Mouse (Mus musculus) kidney, postnatal 0 days (tissue): ENCODE measurements around the gene Ltf. TPM values are rescaled to one million over a fixed set of nuclear protein-coding genes. Genes with fewer than 3 reads are reported as not detected.

Source experiments
- ATAC-seq: fragments of 200-750 bp; cut with Nextera tagmentation; replicated peaks from 2 replicates; pipeline ENCODE4 v1.8.0; 2017; ENCODE audit warnings: low read depth, moderate number of reproducible peaks, moderate TSS enrichment, moderate library complexity; ENCODE audit not compliant: low FRiP score
- DNase-seq: peaks from one replicate; pipeline ENCODE4 v3.0.0-alpha.2; 2016; ENCODE audit warnings: low spot score
- H3K27ac ChIP-seq: fragments of 300-500 bp; sonication (generic); 2 replicates; pipeline ENCODE4 v1.5.1; 2014; ENCODE audit warnings: mild to moderate bottlenecking
- H3K27me3 ChIP-seq: fragments of 300-500 bp; sonication (generic); 2 replicates; pipeline ENCODE4 v1.6.1; 2014; ENCODE audit warnings: low read length, mixed read lengths; ENCODE audit not compliant: insufficient read depth
- H3K36me3 ChIP-seq: fragments of 300-500 bp; sonication (generic); 2 replicates; pipeline ENCODE4 v1.6.1; 2014; ENCODE audit warnings: low read length, mixed read lengths; ENCODE audit not compliant: insufficient read depth
- H3K4me1 ChIP-seq: fragments of 300-500 bp; sonication (generic); replicated peaks from 2 replicates; pipeline ENCODE4 v1.6.1; 2014; ENCODE audit warnings: antibody characterized with exemption, low read length, mixed read lengths; ENCODE audit not compliant: insufficient read depth
- H3K4me2 ChIP-seq: fragments of 300-500 bp; sonication (generic); 2 replicates; pipeline ENCODE4 v1.6.1; 2014; ENCODE audit warnings: mild to moderate bottlenecking, low read length, moderate library complexity, mixed read lengths
- H3K4me3 ChIP-seq: fragments of 300-500 bp; sonication (generic); replicated peaks from 2 replicates; pipeline ENCODE4 v1.5.1; 2014; ENCODE audit warnings: low read depth, low read length
- H3K9ac ChIP-seq: fragments of 300-500 bp; sonication (generic); 2 replicates; pipeline ENCODE4 v1.6.1; 2014; ENCODE audit warnings: low read depth, low read length
- H3K9me3 ChIP-seq: fragments of 300-500 bp; sonication (generic); replicated peaks from 2 replicates; pipeline ENCODE4 v1.6.1; 2016; ENCODE audit warnings: low read length, inconsistent platforms, mixed read lengths
- CTCF ChIP-seq: IDR thresholded peaks from 2 replicates; pipeline ENCODE4 v1.5.1; 2016; ENCODE audit warnings: antibody characterized with exemption, low read depth, mild to moderate bottlenecking, moderate library complexity
- WGBS: fragments of 180-500 bp; shearing (Covaris S2); extraction: QIAGEN DNeasy Blood & Tissue Kit; methylation state at CpG from one replicate; pipeline ENCODE4 v1.1.7; 2014; 5-methylcytosine and 5-hydroxymethylcytosine counted together
- polyA plus RNA-seq: library from polyadenylated mRNA; unstranded; fragments of >200 nt; fragmentation: Nextera tagmentation; extraction: Ambion mirVana; gene quantifications from 2 replicates; pipeline ENCODE4 v1.2.1, GENCODE M21; 2015

The Ltf gene
- polyA plus RNA-seq, 1 experiment from 2014 or later, result 2.5 TPM

- ATAC-seq, result no peak
- H3K4me3 ChIP-seq, result no peak overlapping the region
- no peak for TF ChIP-seq CTCF
- no peak overlapping the region for H3K4me2 ChIP-seq
- WGBS, result 57% methylated on average over 3 of the region's 3 CpGs
- H3K27me3 ChIP-seq, result no peaks in the 10 kb centered on the region
- no peak overlapping the region for H3K27ac ChIP-seq
- H3K36me3 ChIP-seq, result no peaks in the 10 kb centered on the region
- H3K4me1 ChIP-seq, result no peaks in the 10 kb centered on the region
- no peaks in the 10 kb centered on the region for H3K9me3 ChIP-seq
- DNase-seq, result no peak
- H3K9ac ChIP-seq, result no peak overlapping the region
Observed at GRCm38 (mm10) chr9:110988078-110988477, 31.0 kb upstream of the Ltf start.

GRCm38 (mm10) chr9:110989141-110989540 lies 29.9 kb upstream of the Ltf start:
- H3K27me3 ChIP-seq, result no peaks in the 10 kb centered on the region
- no peak overlapping the region for H3K4me2 ChIP-seq
- no peak overlapping the region for H3K9ac ChIP-seq
- DNase-seq (no peak), ATAC-seq (no peak)
- no peak overlapping the region for H3K4me3 ChIP-seq
- no peaks in the 10 kb centered on the region for H3K9me3 ChIP-seq
- no peaks in the 10 kb centered on the region for H3K4me1 ChIP-seq
- no peak for TF ChIP-seq CTCF
- no peak overlapping the region for H3K27ac ChIP-seq
- no peaks in the 10 kb centered on the region for H3K36me3 ChIP-seq
- 56% methylated on average over 4 of the region's 4 CpGs for WGBS

DNA sequence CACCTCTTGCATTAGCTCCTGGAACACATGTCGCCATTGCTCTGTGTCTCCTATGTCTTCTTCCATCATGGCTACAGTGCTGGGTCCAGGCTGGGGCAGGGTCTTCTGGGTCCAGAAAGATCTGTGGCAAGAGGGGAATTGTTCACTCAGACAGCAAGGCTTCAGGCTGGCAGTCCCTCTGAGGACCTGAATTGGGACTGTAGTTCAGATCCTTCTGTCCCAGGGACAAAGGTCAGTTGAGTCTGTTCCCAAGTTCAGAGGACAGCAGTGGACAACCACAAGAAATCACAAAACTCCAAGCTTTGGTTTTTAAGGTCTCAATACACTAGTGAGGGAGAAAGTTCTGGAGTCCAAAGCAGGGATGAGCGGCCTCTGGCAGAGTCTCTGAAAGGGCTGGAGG lies 29.5 kb upstream of the Ltf start:
- H3K9ac ChIP-seq, result no peak overlapping the region
- no peak for DNase-seq
- no peak for ATAC-seq
- H3K27me3 ChIP-seq, result no peaks in the 10 kb centered on the region
- H3K4me1 ChIP-seq, result no peaks in the 10 kb centered on the region
- H3K4me2 ChIP-seq, result no peak overlapping the region
- 92% methylated on average over 2 of the region's 2 CpGs for WGBS
- H3K27ac ChIP-seq, result no peak overlapping the region
- no peaks in the 10 kb centered on the region for H3K36me3 ChIP-seq
- no peaks in the 10 kb centered on the region for H3K9me3 ChIP-seq
- TF ChIP-seq CTCF, result no peak
- no peak overlapping the region for H3K4me3 ChIP-seq

GRCm38 (mm10) chr9:110990204-110990603 lies 28.9 kb upstream of the Ltf start, which contains the start of gene Rtp3:
Gene Rtp3, minus strand, starts transcription at chr9:110990583.
- Histone ChIP-seq H3K27me3 (no peaks in the 10 kb centered on the region), H3K9ac (no peak within 1 kb of the TSS), H3K9me3 (no peaks in the 10 kb centered on the region), H3K36me3 (no peaks in the 10 kb centered on the region), H3K4me3 (no peak within 1 kb of the TSS), H3K27ac (no peak within 1 kb of the TSS), H3K4me1 (no peaks in the 10 kb centered on the region), H3K4me2 (no peak within 1 kb of the TSS)
- no peak for TF ChIP-seq CTCF
- ATAC-seq (no peak), DNase-seq (no peak)
- WGBS, result 44% methylated on average over 6 of the region's 6 CpGs

DNA sequence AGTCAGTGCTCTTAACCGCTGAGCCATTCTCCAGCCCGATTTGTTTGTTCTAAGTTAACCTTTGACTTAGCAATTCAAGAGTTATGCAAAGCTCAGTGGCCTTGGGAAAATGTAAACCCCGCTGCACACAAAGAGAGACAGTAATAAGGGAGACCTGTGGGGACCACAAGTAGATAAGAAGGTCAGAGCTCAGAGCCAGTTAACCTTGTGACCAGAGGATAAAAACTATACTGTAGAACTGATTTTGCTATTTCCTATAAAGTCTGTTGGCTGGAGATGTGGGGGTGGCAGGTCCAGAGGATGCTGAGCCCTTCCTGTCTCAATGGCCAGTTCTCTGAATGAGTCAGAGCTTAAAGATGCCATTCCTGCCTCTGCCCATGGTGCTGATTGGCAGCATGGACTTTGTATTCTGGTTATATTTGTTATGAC lies 25.8 kb upstream of the Ltf start:
- Histone ChIP-seq H3K36me3 (no peaks in the 10 kb centered on the region), H3K4me3 (no peak overlapping the region), H3K9ac (no peak overlapping the region), H3K4me2 (no peak overlapping the region), H3K27me3 (no peaks in the 10 kb centered on the region), H3K27ac (no peak overlapping the region), H3K9me3 (no peaks in the 10 kb centered on the region), H3K4me1 (no peaks in the 10 kb centered on the region)
- ATAC-seq, result no peak
- 28% methylated on average over 3 of the region's 3 CpGs for WGBS
- peak; percentile 37 for DNase-seq
- TF ChIP-seq CTCF, result no peak

DNA sequence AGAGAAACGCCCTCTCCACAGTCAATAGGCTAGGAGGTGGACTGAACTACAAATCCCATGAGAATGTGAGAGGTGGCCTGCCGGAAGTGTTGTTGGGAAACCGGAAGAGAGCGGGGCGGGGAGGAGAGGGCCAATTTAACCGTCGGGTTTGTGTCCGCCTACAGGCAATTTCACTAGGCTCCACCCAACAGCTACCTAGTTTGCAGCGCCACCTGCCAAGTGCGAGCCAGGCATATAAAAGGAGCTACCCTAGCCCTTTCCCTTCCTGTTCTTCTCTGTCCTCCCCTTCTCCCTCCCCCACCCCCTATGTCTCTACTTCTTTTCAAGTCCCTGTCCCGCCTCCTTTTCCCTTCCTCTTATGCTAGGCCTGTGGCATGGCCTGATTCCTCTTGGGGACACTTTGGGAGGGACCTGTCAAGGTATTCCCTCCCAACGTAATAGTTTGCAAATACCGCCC lies 24.3 kb upstream of the Ltf start:
- ATAC-seq (peak; percentile 76), DNase-seq (peak; percentile 95)
- TF ChIP-seq CTCF, result peak; percentile 55
- H3K27me3 ChIP-seq, result no peaks in the 10 kb centered on the region
- WGBS, result 9% methylated on average over 13 of the region's 13 CpGs
- H3K9me3 ChIP-seq, result no peaks in the 10 kb centered on the region
- H3K36me3 ChIP-seq, result no peaks in the 10 kb centered on the region
- no peaks in the 10 kb centered on the region for H3K4me1 ChIP-seq
- no peak overlapping the region; the same call in 1 of the 2 replicates for H3K27ac ChIP-seq
- no peak overlapping the region for H3K9ac ChIP-seq
- H3K4me2 ChIP-seq, result peak overlapping the region; percentile 49
- peak overlapping the region; percentile 26 for H3K4me3 ChIP-seq

DNA sequence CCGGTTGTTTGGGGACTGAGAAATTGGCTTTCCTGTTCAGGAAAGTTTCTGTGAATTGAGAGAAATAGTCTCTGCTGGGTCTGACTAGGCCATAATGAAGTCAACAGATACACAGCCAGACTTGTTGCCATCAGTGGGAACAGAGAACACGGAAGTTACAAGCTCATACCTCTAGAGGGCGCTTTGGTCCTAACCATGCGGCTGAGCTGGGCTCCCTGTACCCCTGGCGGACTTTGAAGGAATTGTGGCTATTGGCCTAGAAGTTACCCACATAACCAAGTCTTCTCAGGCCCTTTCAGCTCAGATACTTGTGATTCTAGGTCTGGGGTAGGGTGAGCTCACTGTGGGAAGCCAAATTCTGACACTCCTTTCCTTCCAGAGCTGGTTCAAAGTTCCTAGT lies 21.8 kb upstream of the Ltf start:
- WGBS, result 4% methylated on average over 5 of the region's 5 CpGs
- ATAC-seq, result peak; percentile 68
- no peaks in the 10 kb centered on the region for H3K4me1 ChIP-seq

More for the DNA sequence above, 21.8 kb upstream of the Ltf start:
- Histone ChIP-seq H3K9ac (no peak overlapping the region), H3K4me2 (no peak overlapping the region), H3K4me3 (no peak overlapping the region), H3K27ac (no peak overlapping the region), H3K36me3 (no peaks in the 10 kb centered on the region), H3K27me3 (no peaks in the 10 kb centered on the region), H3K9me3 (no peaks in the 10 kb centered on the region)
- peak; percentile 97 for DNase-seq
- TF ChIP-seq CTCF, result peak; percentile 100
